Mouse (Mus musculus): ENCODE measurements around the gene Olfr157. TPM values are rescaled to one million over a fixed set of nuclear protein-coding genes. Genes with fewer than 3 reads are reported as not detected.
A peak's percentile ranks its signal among the peaks of the same experiment; 100 is the strongest.

The Olfr157 gene
- total and polyA plus RNA-seq, 3 experiments, result 0.01 TPM; not detected in 2

- TF ChIP-seq CHD2 (IDR thresholded peaks at IDR 0.05; ENCODE audit: low read length), result no peak
- TF ChIP-seq MYB (IDR thresholded peaks at IDR 0.05; ENCODE audit: low read depth, low read length), result no peak
- peak; percentile 50 for TF ChIP-seq ZNF384 (IDR thresholded peaks at IDR 0.05; ENCODE audit: low read depth, low read length)
- no peak for TF ChIP-seq TCF12 (IDR thresholded peaks at IDR 0.05; ENCODE audit: low read depth, low read length)
- no peak for TF ChIP-seq RAD21 (IDR thresholded peaks at IDR 0.05; ENCODE audit: low read depth, low read length)
- no peak for DNase-seq (ENCODE audit: low read depth, low spot score)
- H3K27me3 ChIP-seq (ENCODE audit: control insufficient read depth in 1 of 2, insufficient read depth in 2 of 2, low read length in 2 of 2), result no peaks in the 10 kb centered on the region; a peak in 1 of 4 replicates
- no peak overlapping the region for H3K27ac ChIP-seq (ENCODE audit: control insufficient read depth, low read depth, low read length)
- no peaks in the 10 kb centered on the region for H3K9me3 ChIP-seq (replicated peaks; ENCODE audit: insufficient read depth, low read length)
- no peaks in the 10 kb centered on the region for H3K79me2 ChIP-seq (ENCODE audit: control insufficient read depth, insufficient read depth, low read length, poor library complexity)
- no peak overlapping the region for H3K4me3 ChIP-seq (ENCODE audit: control insufficient read depth in 1 of 2, insufficient read depth in 1 of 2, low read depth in 2 of 2, low read length in 2 of 2)
- H3K9ac ChIP-seq (ENCODE audit: control insufficient read depth, low read depth, low read length, poor library complexity, severe bottlenecking), result no peak overlapping the region
- H3K36me3 ChIP-seq (ENCODE audit: control insufficient read depth in 1 of 2, insufficient read depth in 2 of 2, low read length in 2 of 2), result no peaks in the 10 kb centered on the region
- no peaks in the 10 kb centered on the region for H3K4me1 ChIP-seq (ENCODE audit: control insufficient read depth in 1 of 2, insufficient read depth in 2 of 2, low read length in 2 of 2)
Observed at GRCm38 (mm10) chr4:43833752-43834151, 6.2 kb downstream of the Olfr157 start.

- H3K79me2 ChIP-seq (ENCODE audit: control insufficient read depth, insufficient read depth, low read length, poor library complexity), result no peaks in the 10 kb centered on the region
- no peaks in the 10 kb centered on the region; a peak in 1 of 4 replicates for H3K27me3 ChIP-seq (ENCODE audit: control insufficient read depth in 1 of 2, insufficient read depth in 2 of 2, low read length in 2 of 2)
- H3K27ac ChIP-seq (ENCODE audit: control insufficient read depth, low read depth, low read length), result no peak overlapping the region
- H3K9me3 ChIP-seq (replicated peaks; ENCODE audit: insufficient read depth, low read length), result no peaks in the 10 kb centered on the region
- DNase-seq (ENCODE audit: low read depth, low spot score), result peak; percentile 41
- no peak overlapping the region for H3K4me3 ChIP-seq (ENCODE audit: control insufficient read depth in 1 of 2, insufficient read depth in 1 of 2, low read depth in 2 of 2, low read length in 2 of 2)
- no peaks in the 10 kb centered on the region for H3K36me3 ChIP-seq (ENCODE audit: control insufficient read depth in 1 of 2, insufficient read depth in 2 of 2, low read length in 2 of 2)
- H3K9ac ChIP-seq (ENCODE audit: control insufficient read depth, low read depth, low read length, poor library complexity, severe bottlenecking), result no peak overlapping the region
- H3K4me1 ChIP-seq (ENCODE audit: control insufficient read depth in 1 of 2, insufficient read depth in 2 of 2, low read length in 2 of 2), result no peaks in the 10 kb centered on the region
- TF ChIP-seq NRF1 (IDR thresholded peaks at IDR 0.05; ENCODE audit: insufficient read depth, low read depth, low read length, poor library complexity, severe bottlenecking), result no peak
- TF ChIP-seq TAL1 (IDR thresholded peaks at IDR 0.05; ENCODE audit: low read length), result no peak
- TF ChIP-seq NELFE (IDR thresholded peaks at IDR 0.05; ENCODE audit: low read depth, low read length), result no peak
- TF ChIP-seq TBP (IDR thresholded peaks at IDR 0.05; ENCODE audit: low read depth, low read length), result no peak
- TF ChIP-seq CTCF (IDR thresholded peaks at IDR 0.05 in 2 of 3, conservative IDR thresholded peaks at IDR 0.05 in 1 of 3; ENCODE audit: control insufficient read depth in 1 of 3, insufficient read depth in 1 of 3, low read depth in 2 of 3, low read length in 3 of 3, poor library complexity in 1 of 3, severe bottlenecking in 1 of 3), result peak; percentile 45 to 51 (median 49)
- TF ChIP-seq SMC3 (IDR thresholded peaks at IDR 0.05; ENCODE audit: low read depth, low read length), result peak; percentile 46
- TF ChIP-seq RAD21 (IDR thresholded peaks at IDR 0.05; ENCODE audit: low read depth, low read length), result peak; percentile 20; the same call in 1 of the 2 replicates
- TF ChIP-seq EP300 (IDR thresholded peaks at IDR 0.05; ENCODE audit: low read depth in 1 of 2, low read length in 2 of 2), result no peak
Observed at GRCm38 (mm10) chr4:43832031-43832430, 8.0 kb downstream of the Olfr157 start.

- Histone ChIP-seq H3K27ac (ENCODE audit: control insufficient read depth, low read depth, low read length) (no peak overlapping the region), H3K79me2 (ENCODE audit: control insufficient read depth, insufficient read depth, low read length, poor library complexity) (no peaks in the 10 kb centered on the region), H3K27me3 (ENCODE audit: control insufficient read depth in 1 of 2, insufficient read depth in 2 of 2, low read length in 2 of 2) (no peaks in the 10 kb centered on the region; a peak in 1 of 4 replicates), H3K9ac (ENCODE audit: control insufficient read depth, low read depth, low read length, poor library complexity, severe bottlenecking) (no peak overlapping the region), H3K36me3 (ENCODE audit: control insufficient read depth in 1 of 2, insufficient read depth in 2 of 2, low read length in 2 of 2) (no peaks in the 10 kb centered on the region), H3K4me1 (ENCODE audit: control insufficient read depth in 1 of 2, insufficient read depth in 2 of 2, low read length in 2 of 2) (no peaks in the 10 kb centered on the region), H3K4me3 (ENCODE audit: control insufficient read depth in 1 of 2, insufficient read depth in 1 of 2, low read depth in 2 of 2, low read length in 2 of 2) (no peak overlapping the region), H3K9me3 (replicated peaks; ENCODE audit: insufficient read depth, low read length) (no peaks in the 10 kb centered on the region)
- DNase-seq (ENCODE audit: low read depth, low spot score), result no peak
- TF ChIP-seq MAX (IDR thresholded peaks at IDR 0.05; ENCODE audit: low read length), result no peak
- TF ChIP-seq SMC3 (IDR thresholded peaks at IDR 0.05; ENCODE audit: low read depth, low read length), result no peak
Observed at GRCm38 (mm10) chr4:43828806-43829205, 11.2 kb downstream of the Olfr157 start.
